9 mouse cellular contexts compared by ENCODE assay signal in the genomic region with DNA sequence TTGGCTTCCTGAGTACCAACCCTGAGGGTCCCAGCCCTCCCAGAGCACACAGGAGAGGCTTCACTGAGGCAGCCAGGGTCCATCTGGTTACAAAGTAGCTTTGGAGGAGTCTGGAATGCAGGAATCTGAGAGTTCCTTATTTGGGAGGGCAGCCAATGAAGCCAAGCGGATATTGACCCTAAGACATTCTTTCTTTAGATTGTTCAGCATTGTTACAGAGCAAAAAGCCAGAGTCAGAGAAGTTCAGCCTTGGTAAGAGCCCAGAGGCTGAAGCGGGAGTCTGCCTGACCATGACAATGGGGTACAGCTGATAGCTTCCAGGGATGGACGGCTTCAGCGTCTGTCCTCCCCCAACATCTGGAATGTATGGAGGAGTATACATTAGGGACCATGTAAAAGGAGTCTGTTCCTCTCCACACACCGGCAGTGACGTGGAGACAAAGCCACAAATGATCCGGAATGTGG. TPM values are rescaled to one million over a fixed set of nuclear protein-coding genes. Genes with fewer than 3 reads are reported as not detected.
A peak's percentile ranks its signal among the peaks of the same experiment; 100 is the strongest.
DNase-seq lines count a peak whose midpoint lies in the region; ATAC-seq and TF ChIP-seq lines count a peak whose summit lies in the region.
"Had no signal": no experiment of that assay in that cellular context is flagged by ENCODE, and none has a peak within 500 bp of the region (broad histone marks: within the 10 kb centered on the region; RNA-seq: fewer than 3 reads in every experiment).

No protein-coding gene starts in this region.

- no peaks in the 10 kb centered on the region for H3K27me3 ChIP-seq in intestine, embryonic 14.5 days (replicated peaks; ENCODE audit: control insufficient read depth, insufficient read depth, low read length)
- H3K27me3 ChIP-seq in liver, embryonic 13.5 days: no peaks in the 10 kb centered on the region
- H3K27me3 ChIP-seq in forebrain, postnatal 0 days (ENCODE audit: insufficient read depth, low read length): no peaks in the 10 kb centered on the region

- peak overlapping the region; percentile 12; the same call in 1 of the 2 replicates for H3K4me3 ChIP-seq in intestine, embryonic 14.5 days (ENCODE audit: low read depth, low read length)
- peak overlapping the region; percentile 12; the same call in 1 of the 2 replicates for H3K4me3 ChIP-seq in liver, embryonic 13.5 days (replicated peaks)
- no peak overlapping the region for H3K4me3 ChIP-seq in forebrain, postnatal 0 days (ENCODE audit: low read depth, low read length)

- no peaks in the 10 kb centered on the region for H3K9me3 ChIP-seq in intestine, embryonic 14.5 days (ENCODE audit: control insufficient read depth, low read length)
- no peaks in the 10 kb centered on the region for H3K9me3 ChIP-seq in liver, embryonic 13.5 days (replicated peaks)
- no peaks in the 10 kb centered on the region for H3K9me3 ChIP-seq in forebrain, postnatal 0 days (ENCODE audit: low read length)

- H3K4me2 ChIP-seq in intestine, embryonic 14.5 days (ENCODE audit: low read length): peak overlapping the region; percentile 36
- no peak overlapping the region for H3K4me2 ChIP-seq in liver, embryonic 13.5 days
- H3K4me2 ChIP-seq in forebrain, postnatal 0 days (ENCODE audit: low read depth): no peak overlapping the region

- peak; percentile 26 for ATAC-seq in intestine, embryonic 14.5 days (replicated peaks; ENCODE audit: low FRiP score, low TSS enrichment, low read depth)
- peak; percentile 24 for ATAC-seq in liver, embryonic 13.5 days (ENCODE audit: low read depth)
- ATAC-seq in forebrain, postnatal 0 days: no peak

- WGBS in intestine, embryonic 14.5 days: 19% methylated on average over 7 of the region's 7 CpGs
- 44% methylated on average over 7 of the region's 7 CpGs for WGBS in liver, embryonic 13.5 days (ENCODE audit: insufficient replicate concordance)
- 55% methylated on average over 7 of the region's 7 CpGs for WGBS in forebrain, postnatal 0 days

- H3K9ac ChIP-seq in intestine, embryonic 14.5 days (ENCODE audit: low read length): no peak overlapping the region
- H3K9ac ChIP-seq in liver, embryonic 13.5 days: no peak overlapping the region
- H3K9ac ChIP-seq in forebrain, postnatal 0 days: no peak overlapping the region
- H3K9ac ChIP-seq: liver, embryonic 14.5 days had no signal

- peak overlapping the region; percentile 89 for H3K27ac ChIP-seq in intestine, embryonic 14.5 days (ENCODE audit: low read depth)
- H3K27ac ChIP-seq in liver, embryonic 13.5 days: peak overlapping the region; percentile 52
- H3K27ac ChIP-seq in forebrain, postnatal 0 days (ENCODE audit: low read depth, low read length): no peak overlapping the region
- H3K27ac ChIP-seq: liver, embryonic 14.5 days had no signal

- peaks cover 53% of the 10 kb centered on the region for H3K4me1 ChIP-seq in intestine, embryonic 14.5 days (replicated peaks; ENCODE audit: control insufficient read depth, insufficient read depth, low read length)
- H3K4me1 ChIP-seq in liver, embryonic 13.5 days (replicated peaks): no peaks in the 10 kb centered on the region
- H3K4me1 ChIP-seq in forebrain, postnatal 0 days (ENCODE audit: insufficient read depth): no peaks in the 10 kb centered on the region

- 0 out of 2 replicates have a peak, but pooled peaks cover 6% of the 10 kb centered on the region for H3K36me3 ChIP-seq in intestine, embryonic 14.5 days (ENCODE audit: control insufficient read depth, insufficient read depth, low read length)
- H3K36me3 ChIP-seq in liver, embryonic 13.5 days: no peaks in the 10 kb centered on the region
- H3K36me3 ChIP-seq in forebrain, postnatal 0 days (ENCODE audit: insufficient read depth): no peaks in the 10 kb centered on the region

- TF ChIP-seq CTCF in forebrain, postnatal 0 days (IDR thresholded peaks at IDR 0.05; ENCODE audit: low read depth): no peak

- peak; percentile 76 for DNase-seq in R1 (ENCODE audit: low read depth, low spot score)
- DNase-seq in embryo, embryonic 11.5 days (ENCODE audit: low read depth, low spot score): peak; percentile 23
- DNase-seq in intestine, embryonic 14.5 days (ENCODE audit: low spot score): no peak
- no peak for DNase-seq in liver, embryonic 13.5 days
- DNase-seq in cerebellum, postnatal 14 days: no peak
- no peak for DNase-seq in left cerebral cortex, adult 11 months (ENCODE audit: low spot score)
- DNase-seq in adrenal gland, adult 8-10 months: no peak
- no peak for DNase-seq in forebrain, postnatal 0 days

RNA-seq across cellular contexts. Expression of a gene that starts 28.9 kb away (rescaled TPM):
- 9.9 and 10.7 TPM in 2 replicates for polyA plus RNA-seq in intestine, embryonic 14.5 days (2014; fragmentation: Nextera tagmentation; extraction: Ambion mirVana)
- polyA plus RNA-seq in liver, embryonic 13.5 days (2015; fragmentation: Nextera tagmentation; extraction: Ambion mirVana): 0.98 and 1.0 TPM in 2 replicates
- total RNA-seq in adrenal gland, adult 8-10 months (2022): 10 to 100 TPM; 32.2 to 49.3 (median 41.6) TPM
- 1.4 and 2.2 TPM in 2 replicates for total RNA-seq in forebrain, postnatal 0 days (2014; rRNA removed)
- polyA plus RNA-seq in forebrain, postnatal 0 days (2015; fragmentation: Nextera tagmentation; extraction: Ambion mirVana): 0.52 and 1.5 TPM in 2 replicates

RNA-seq across cellular contexts. Expression of a gene that starts 42.1 kb away (rescaled TPM):
- 0.50 and 0.92 TPM in 2 replicates for polyA plus RNA-seq in intestine, embryonic 14.5 days (2014; fragmentation: Nextera tagmentation; extraction: Ambion mirVana)
- polyA plus RNA-seq in liver, embryonic 13.5 days (2015; fragmentation: Nextera tagmentation; extraction: Ambion mirVana): not detected in 2 replicates
- not detected for total RNA-seq in adrenal gland, adult 8-10 months (2022)
- total RNA-seq in forebrain, postnatal 0 days (2014; rRNA removed): 0.24 and 0.69 TPM in 2 replicates
- polyA plus RNA-seq in forebrain, postnatal 0 days (2015; fragmentation: Nextera tagmentation; extraction: Ambion mirVana): 0.44 and 0.52 TPM in 2 replicates
- polyA plus RNA-seq: liver, embryonic 14.5 days had no signal

Comparison
In these comparisons a context has a peak if more than half of its experiments do, and no peak if none do; other contexts are left out.
1. DNase-seq: peak in R1 (single experiment) and embryo, embryonic 11.5 days (single experiment); none in intestine, embryonic 14.5 days (single experiment), liver, embryonic 13.5 days (single experiment), cerebellum, postnatal 14 days (0 of 2), left cerebral cortex, adult 11 months (single experiment), adrenal gland, adult 8-10 months (single experiment) and forebrain, postnatal 0 days (single experiment).